Mouse (Mus musculus) intestine, postnatal 0 days (tissue): ENCODE measurements at regions not wholly inside any gene's neighbourhood (a gene's known extent, or its start where the extent isn't known, plus 50 kb on each side); places are given as distances from the start of the nearest gene placed in this dataset.

ENCODE experiments used
- ATAC-seq: fragments of 200-750 bp; cut with Nextera tagmentation; 2 replicates; pipeline ENCODE4 v1.8.0; 2017; ENCODE audit warnings: mild to moderate bottlenecking, moderate TSS enrichment, moderate library complexity
- H3K27ac ChIP-seq: fragments of 300-500 bp; sonication (generic); 2 replicates; pipeline ENCODE4 v1.5.1; 2014; ENCODE audit warnings: mild to moderate bottlenecking, low read depth, low read length, moderate library complexity
- H3K27me3 ChIP-seq: fragments of 300-500 bp; sonication (generic); replicated peaks from 2 replicates; pipeline ENCODE4 v1.6.1; 2014; ENCODE audit warnings: low read length, mixed read lengths; ENCODE audit not compliant: control insufficient read depth, insufficient read depth
- H3K36me3 ChIP-seq: fragments of 300-500 bp; sonication (generic); 2 replicates; pipeline ENCODE4 v1.6.1; 2014; ENCODE audit warnings: mild to moderate bottlenecking, moderate library complexity; ENCODE audit not compliant: control insufficient read depth, insufficient read depth
- H3K4me1 ChIP-seq: fragments of 300-500 bp; sonication (generic); replicated peaks from 2 replicates; pipeline ENCODE4 v1.6.1; 2014; ENCODE audit warnings: antibody characterized with exemption, low read length, mixed read lengths; ENCODE audit not compliant: control insufficient read depth, insufficient read depth
- H3K4me2 ChIP-seq: fragments of 300-500 bp; sonication (generic); replicated peaks from 2 replicates; pipeline ENCODE4 v1.6.1; 2014; ENCODE audit warnings: low read depth, mild to moderate bottlenecking, moderate library complexity
- H3K4me3 ChIP-seq: fragments of 300-500 bp; sonication (generic); 2 replicates; pipeline ENCODE4 v1.5.1; 2014; ENCODE audit warnings: low read depth, low read length
- H3K9ac ChIP-seq: fragments of 300-500 bp; sonication (generic); 2 replicates; pipeline ENCODE4 v1.6.1; 2014; ENCODE audit warnings: mild to moderate bottlenecking, low read depth, low read length
- H3K9me3 ChIP-seq: fragments of 300-500 bp; sonication (generic); 2 replicates; pipeline ENCODE4 v1.6.1; 2016; ENCODE audit warnings: mixed run types; ENCODE audit not compliant: control insufficient read depth
- CTCF ChIP-seq: sonication (generic); IDR thresholded peaks from 2 replicates; pipeline ENCODE4 v1.5.1; 2016; ENCODE audit warnings: low read depth, mild to moderate bottlenecking, control low read depth, antibody characterized with exemption, moderate library complexity
- WGBS: fragments of 180-500 bp; shearing (Covaris S2); extraction: QIAGEN DNeasy Blood & Tissue Kit; methylation state at CpG from one replicate; pipeline ENCODE4 v1.1.7; 2014; 5-methylcytosine and 5-hydroxymethylcytosine counted together

DNA sequence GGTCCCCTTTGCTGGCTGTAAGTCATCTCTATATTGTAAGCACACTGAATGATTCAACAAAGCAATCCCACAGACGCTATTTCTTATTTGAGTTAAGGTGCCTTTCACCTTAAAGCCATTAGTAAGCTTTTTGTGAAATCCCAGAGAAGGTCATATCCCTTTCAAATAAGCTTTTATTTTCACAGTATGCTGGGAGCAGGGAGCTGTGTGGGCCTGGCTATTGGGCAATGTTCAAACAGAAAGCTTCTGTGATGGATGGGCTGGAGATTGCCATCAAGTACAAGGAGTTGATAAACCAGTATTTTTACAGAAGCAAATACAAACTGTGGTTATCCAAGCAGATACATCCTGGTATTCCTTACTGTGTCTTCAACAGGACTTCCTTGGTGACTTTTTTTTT lies 1389.0 kb downstream of the Gsdmc2 start:
- no peak for TF ChIP-seq CTCF
- WGBS, result 49% methylated on average over 1 of the region's 1 CpGs
- no peak for ATAC-seq

DNA sequence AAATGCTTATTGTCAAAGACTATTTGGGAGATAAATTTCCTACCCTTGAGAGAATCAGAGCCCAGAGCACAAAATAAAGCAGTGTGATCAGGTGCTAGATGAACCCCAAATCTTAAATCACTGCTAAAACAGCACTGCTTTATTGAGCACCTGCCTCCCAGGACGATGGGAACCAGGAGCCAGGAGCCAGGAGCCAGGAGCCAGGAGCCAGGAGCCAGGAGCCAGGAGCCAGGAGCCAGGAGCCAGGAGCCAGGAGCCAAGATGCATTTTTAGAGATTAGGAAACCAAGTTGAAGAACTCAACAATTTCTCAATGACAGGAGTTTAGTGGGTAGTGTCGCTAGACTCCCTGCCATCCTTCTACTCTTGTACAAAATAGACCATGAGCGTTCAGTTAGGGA lies 1396.9 kb downstream of the Gsdmc2 start:
- Histone ChIP-seq H3K27ac (no peak overlapping the region), H3K36me3 (no peaks in the 10 kb centered on the region), H3K9me3 (no peaks in the 10 kb centered on the region), H3K4me3 (no peak overlapping the region), H3K27me3 (no peaks in the 10 kb centered on the region), H3K9ac (no peak overlapping the region), H3K4me2 (no peak overlapping the region), H3K4me1 (no peaks in the 10 kb centered on the region)
- ATAC-seq, result no peak
- TF ChIP-seq CTCF, result no peak
- 82% methylated on average over 3 of the region's 3 CpGs for WGBS

More for the DNA sequence above, 1389.0 kb downstream of the Gsdmc2 start:
- Histone ChIP-seq H3K4me3 (no peak overlapping the region), H3K27ac (no peak overlapping the region), H3K9ac (no peak overlapping the region), H3K27me3 (no peaks in the 10 kb centered on the region), H3K4me2 (no peak overlapping the region), H3K9me3 (no peaks in the 10 kb centered on the region), H3K36me3 (no peaks in the 10 kb centered on the region), H3K4me1 (no peaks in the 10 kb centered on the region)

DNA sequence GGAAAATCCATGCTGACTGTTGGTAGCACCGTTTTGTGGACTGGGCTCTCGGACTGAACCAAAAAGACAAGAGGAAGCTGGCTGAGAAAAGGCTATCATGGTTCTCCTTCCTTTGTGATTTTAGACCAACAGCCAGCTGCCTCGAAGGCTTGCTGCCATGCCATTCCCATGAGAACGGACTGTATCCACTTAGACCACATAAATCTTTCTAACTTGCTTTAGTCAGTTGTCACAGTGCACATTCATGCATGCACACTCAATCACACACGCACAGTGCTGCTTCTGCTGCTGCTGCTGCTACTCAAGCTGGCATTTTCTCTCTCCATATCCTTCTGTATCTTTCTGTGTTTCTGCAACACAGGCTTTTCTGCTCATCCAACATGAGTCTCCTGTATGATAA lies 1405.8 kb downstream of the Gsdmc2 start:
- H3K27me3 ChIP-seq, result no peaks in the 10 kb centered on the region
- H3K27ac ChIP-seq, result no peak overlapping the region
- 67% methylated on average over 5 of the region's 5 CpGs for WGBS
- no peaks in the 10 kb centered on the region for H3K9me3 ChIP-seq
- no peak for TF ChIP-seq CTCF
- no peaks in the 10 kb centered on the region for H3K36me3 ChIP-seq
- no peak overlapping the region for H3K4me2 ChIP-seq
- no peak overlapping the region for H3K4me3 ChIP-seq
- H3K4me1 ChIP-seq, result no peaks in the 10 kb centered on the region
- ATAC-seq, result no peak
- no peak overlapping the region for H3K9ac ChIP-seq

DNA sequence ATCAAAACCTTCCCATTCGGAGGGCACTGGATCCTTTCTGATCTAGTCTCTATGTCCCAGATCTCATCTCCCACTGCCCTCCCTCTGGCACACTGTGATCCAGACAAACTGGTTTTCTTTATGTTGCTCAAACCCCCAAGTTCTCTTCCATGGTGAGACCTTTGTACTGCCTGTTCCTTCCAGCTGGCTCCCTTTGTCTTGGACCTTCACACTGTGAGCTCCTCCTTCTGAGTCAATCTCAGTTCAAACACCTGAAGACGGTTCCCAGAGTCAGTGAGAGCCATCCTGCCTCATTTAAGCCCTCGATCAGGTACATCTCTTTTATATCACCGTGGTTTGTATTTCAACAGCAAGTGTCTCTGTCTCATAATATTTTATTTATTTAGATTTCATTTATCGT lies 1408.3 kb downstream of the Gsdmc2 start:
- H3K4me1 ChIP-seq, result no peaks in the 10 kb centered on the region
- no peak for TF ChIP-seq CTCF
- H3K9me3 ChIP-seq, result no peaks in the 10 kb centered on the region
- WGBS, result 77% methylated on average over 5 of the region's 5 CpGs
- H3K27me3 ChIP-seq, result no peaks in the 10 kb centered on the region
- H3K9ac ChIP-seq, result no peak overlapping the region
- ATAC-seq, result no peak
- H3K4me3 ChIP-seq, result no peak overlapping the region
- H3K27ac ChIP-seq, result no peak overlapping the region
- H3K4me2 ChIP-seq, result no peak overlapping the region
- H3K36me3 ChIP-seq, result no peaks in the 10 kb centered on the region

DNA sequence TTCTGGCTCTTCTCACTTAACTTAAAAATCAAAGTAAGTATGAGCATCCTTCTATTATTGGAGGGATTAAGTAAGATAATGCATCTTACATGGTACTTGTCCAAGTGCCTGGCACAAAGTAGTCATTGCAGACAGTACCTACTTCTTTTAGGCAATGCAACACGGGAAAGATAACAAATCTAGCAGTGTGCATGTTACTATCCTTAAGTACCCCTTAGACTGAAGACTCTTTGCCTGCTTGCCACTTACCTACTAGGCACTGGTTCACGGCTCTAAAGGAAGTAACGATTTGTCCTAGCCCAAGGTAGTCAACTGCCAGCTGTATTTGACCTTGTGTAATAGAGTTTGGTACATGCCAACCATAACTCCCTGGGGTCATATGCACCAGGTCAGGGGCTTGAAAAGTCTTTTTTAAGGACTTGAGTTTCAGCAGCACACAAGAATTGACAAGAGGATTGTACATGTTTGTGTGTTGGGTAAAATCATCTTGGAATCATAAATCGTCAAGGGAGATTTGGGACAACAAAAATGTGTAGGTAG lies 1409.8 kb downstream of the Gsdmc2 start:
- Histone ChIP-seq H3K36me3 (no peaks in the 10 kb centered on the region), H3K9ac (no peak overlapping the region), H3K27ac (no peak overlapping the region), H3K27me3 (no peaks in the 10 kb centered on the region), H3K4me2 (no peak overlapping the region), H3K4me3 (no peak overlapping the region), H3K4me1 (no peaks in the 10 kb centered on the region), H3K9me3 (no peaks in the 10 kb centered on the region)
- WGBS, result 93% methylated on average over 4 of the region's 4 CpGs
- TF ChIP-seq CTCF, result no peak
- no peak for ATAC-seq

DNA sequence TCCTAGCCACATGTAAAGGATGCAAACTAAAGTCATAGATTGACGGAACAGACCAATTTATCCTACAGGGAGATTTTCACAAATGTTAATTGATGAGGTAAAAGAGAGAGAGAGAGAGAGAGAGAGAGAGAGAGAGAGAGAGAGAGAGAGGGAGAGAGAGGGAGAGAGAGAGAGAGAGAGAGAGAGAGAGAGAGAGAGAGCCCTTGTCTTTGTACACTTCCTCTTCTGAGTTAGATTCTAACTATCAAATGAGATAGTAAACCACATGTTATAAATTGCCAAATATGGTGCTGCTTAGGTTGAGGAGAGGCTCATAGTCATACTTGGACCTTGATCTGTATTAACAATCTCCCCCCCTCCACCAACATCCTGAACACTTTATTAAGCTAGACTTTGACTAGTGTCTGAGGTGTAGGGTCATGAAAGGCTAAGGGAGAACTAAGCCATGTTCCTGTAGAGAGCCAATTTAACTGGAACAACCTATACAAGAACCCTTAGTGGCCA lies 1412.2 kb downstream of the Gsdmc2 start:
- H3K4me1 ChIP-seq, result no peaks in the 10 kb centered on the region
- WGBS, result 100% methylated on average over 1 of the region's 1 CpGs
- H3K27ac ChIP-seq, result no peak overlapping the region
- ATAC-seq, result no peak
- H3K27me3 ChIP-seq, result no peaks in the 10 kb centered on the region
- H3K4me2 ChIP-seq, result no peak overlapping the region
- H3K36me3 ChIP-seq, result no peaks in the 10 kb centered on the region
- no peak overlapping the region for H3K9ac ChIP-seq
- H3K4me3 ChIP-seq, result no peak overlapping the region
- TF ChIP-seq CTCF, result no peak
- no peaks in the 10 kb centered on the region for H3K9me3 ChIP-seq
